Mouse (Mus musculus): ENCODE data around the gene Slc5a11. TPM values are rescaled to one million over a fixed set of nuclear protein-coding genes. Genes with fewer than 3 reads are reported as not detected.

The Slc5a11 gene
- polyA plus RNA-seq, 1 experiment from 2014 or later: 0.50 TPM

DNA sequence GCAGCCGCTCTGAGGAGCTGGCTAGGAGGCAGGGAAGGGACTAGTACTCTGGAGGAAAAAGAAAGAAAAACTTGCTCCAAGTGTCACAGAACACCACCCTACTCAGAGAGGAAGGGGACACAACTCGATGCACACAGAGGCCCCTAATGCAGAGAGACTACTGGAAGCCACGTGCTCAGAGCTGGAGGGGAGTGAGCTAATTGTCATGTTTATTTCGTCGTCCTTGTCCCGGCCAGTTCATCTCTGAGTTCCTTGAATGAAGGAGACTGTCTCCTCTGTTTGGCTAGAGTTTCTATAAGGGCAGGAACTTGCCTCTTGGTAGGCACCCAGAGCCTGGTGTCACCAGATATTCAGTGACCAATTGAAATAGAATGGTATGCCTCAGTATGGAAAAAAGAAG is 36.8 kb downstream of the Slc5a11 start:
- WGBS: 44% methylated on average over 6 of the region's 6 CpGs
- H3K4me1 ChIP-seq (ENCODE audit: control insufficient read depth, insufficient read depth, low read depth, low read length): no peaks in the 10 kb centered on the region
- no peak overlapping the region for H3K4me2 ChIP-seq (ENCODE audit: low read length)
- H3K9ac ChIP-seq (ENCODE audit: low read depth, low read length): no peak overlapping the region
- ATAC-seq: no peak
- H3K9me3 ChIP-seq (ENCODE audit: control insufficient read depth, low read length): no peaks in the 10 kb centered on the region
- H3K4me3 ChIP-seq (ENCODE audit: low read length): no peak overlapping the region
- no peaks in the 10 kb centered on the region for H3K36me3 ChIP-seq (ENCODE audit: control insufficient read depth, insufficient read depth, low read length)
- no peaks in the 10 kb centered on the region for H3K27me3 ChIP-seq (replicated peaks; ENCODE audit: control insufficient read depth, insufficient read depth, low read length)
- no peak overlapping the region for H3K27ac ChIP-seq (ENCODE audit: low read depth, low read length)

DNA sequence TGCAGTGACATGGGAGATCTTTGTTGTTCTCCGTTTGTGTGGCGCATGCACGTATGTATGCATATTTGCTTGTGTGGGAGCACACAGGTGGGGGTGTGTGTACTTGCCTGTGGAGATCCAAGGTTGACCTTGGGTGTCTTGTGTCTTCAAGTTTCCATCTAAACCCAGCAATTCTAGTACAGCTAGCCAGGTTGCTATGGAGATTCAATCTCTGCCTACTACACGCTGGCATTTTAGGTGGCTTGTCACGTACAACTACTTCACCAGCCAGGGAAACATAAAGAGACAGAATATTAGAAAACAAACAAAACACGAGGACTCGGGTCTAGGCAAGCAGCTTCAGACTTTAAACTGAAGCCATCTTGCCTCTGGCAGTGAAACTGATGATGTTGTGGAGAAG is 38.8 kb downstream of the Slc5a11 start:
- Histone ChIP-seq H3K9me3 (ENCODE audit: control insufficient read depth, low read length) (no peaks in the 10 kb centered on the region), H3K4me2 (ENCODE audit: low read length) (no peak overlapping the region), H3K4me1 (ENCODE audit: control insufficient read depth, insufficient read depth, low read depth, low read length) (no peaks in the 10 kb centered on the region), H3K4me3 (ENCODE audit: low read length) (no peak overlapping the region), H3K27me3 (replicated peaks; ENCODE audit: control insufficient read depth, insufficient read depth, low read length) (no peaks in the 10 kb centered on the region), H3K9ac (ENCODE audit: low read depth, low read length) (no peak overlapping the region), H3K27ac (ENCODE audit: low read depth, low read length) (no peak overlapping the region; the same call in 1 of the 2 replicates), H3K36me3 (ENCODE audit: control insufficient read depth, insufficient read depth, low read length) (no peaks in the 10 kb centered on the region)
- WGBS: 66% methylated on average over 7 of the region's 7 CpGs
- ATAC-seq: peak; percentile 52; the same call in 1 of the 2 replicates

DNA sequence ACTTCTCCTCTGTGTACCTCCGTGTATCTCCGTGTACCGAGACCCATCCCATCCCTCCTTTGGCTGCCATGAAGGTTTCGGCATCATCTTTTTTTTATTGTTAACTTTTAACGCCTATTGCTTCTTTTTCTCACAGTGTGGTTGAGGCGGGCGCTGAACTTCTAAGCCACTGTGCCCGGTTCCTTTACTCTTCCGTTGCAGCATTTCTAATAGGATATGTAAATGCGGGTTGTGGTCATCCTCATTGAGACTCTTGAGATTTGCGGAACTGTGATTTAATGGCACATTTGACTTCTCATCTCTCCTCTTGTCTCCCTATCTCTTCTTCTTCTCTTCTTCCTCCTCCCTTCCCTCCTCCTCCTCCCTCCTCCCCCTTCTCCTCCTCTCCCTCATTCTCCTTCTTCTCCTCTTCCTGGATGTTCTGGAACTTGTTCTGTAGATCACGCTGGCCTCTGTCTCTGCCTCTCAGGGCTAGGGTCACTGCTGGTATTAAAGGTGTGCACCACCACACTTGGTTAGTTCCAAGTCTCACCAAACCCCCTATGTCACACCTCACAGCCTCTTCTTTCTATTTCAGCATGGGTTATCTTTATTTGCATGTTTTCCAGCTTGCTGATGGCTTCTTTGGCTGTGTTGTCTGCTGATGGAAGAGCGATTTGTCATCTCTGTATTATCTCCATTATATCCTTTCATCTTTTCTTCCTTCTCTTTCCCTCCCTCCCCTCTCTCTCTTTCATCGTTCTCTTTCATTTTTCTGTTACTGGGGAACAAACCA is 39.8 kb downstream of the Slc5a11 start:
- Histone ChIP-seq H3K36me3 (ENCODE audit: control insufficient read depth, insufficient read depth, low read length) (no peaks in the 10 kb centered on the region), H3K27ac (ENCODE audit: low read depth, low read length) (no peak overlapping the region), H3K4me2 (ENCODE audit: low read length) (no peak overlapping the region), H3K27me3 (replicated peaks; ENCODE audit: control insufficient read depth, insufficient read depth, low read length) (no peaks in the 10 kb centered on the region), H3K4me3 (ENCODE audit: low read length) (no peak overlapping the region), H3K4me1 (ENCODE audit: control insufficient read depth, insufficient read depth, low read depth, low read length) (no peaks in the 10 kb centered on the region), H3K9ac (ENCODE audit: low read depth, low read length) (no peak overlapping the region), H3K9me3 (ENCODE audit: control insufficient read depth, low read length) (no peaks in the 10 kb centered on the region)
- no peak for ATAC-seq
- WGBS: 90% methylated on average over 14 of the region's 14 CpGs

DNA sequence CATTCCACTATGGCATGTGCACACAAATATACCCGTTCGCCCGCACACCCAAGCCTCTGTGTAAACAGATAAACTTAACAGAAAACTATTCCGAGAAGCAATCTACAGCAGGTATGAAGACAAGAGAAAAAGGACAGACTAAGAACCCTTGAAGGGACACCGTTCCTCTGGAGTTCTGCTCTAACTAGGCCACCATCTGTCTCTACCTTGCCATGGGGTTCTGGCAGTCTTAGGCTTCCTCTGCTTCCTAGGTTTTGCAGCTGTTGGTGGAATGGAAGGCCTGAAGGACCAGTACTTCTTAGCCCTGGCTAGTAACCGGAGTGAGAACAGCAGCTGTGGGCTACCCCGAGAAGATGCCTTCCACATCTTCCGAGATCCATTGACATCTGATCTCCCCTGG is 43.5 kb downstream of the Slc5a11 start:
- no peak for ATAC-seq
- 92% methylated on average over 8 of the region's 8 CpGs for WGBS
- Histone ChIP-seq H3K4me3 (ENCODE audit: low read length) (no peak overlapping the region), H3K27me3 (replicated peaks; ENCODE audit: control insufficient read depth, insufficient read depth, low read length) (no peaks in the 10 kb centered on the region), H3K36me3 (ENCODE audit: control insufficient read depth, insufficient read depth, low read length) (no peaks in the 10 kb centered on the region), H3K9me3 (ENCODE audit: control insufficient read depth, low read length) (no peaks in the 10 kb centered on the region), H3K27ac (ENCODE audit: low read depth, low read length) (no peak overlapping the region), H3K4me2 (ENCODE audit: low read length) (no peak overlapping the region), H3K9ac (ENCODE audit: low read depth, low read length) (no peak overlapping the region), H3K4me1 (ENCODE audit: control insufficient read depth, insufficient read depth, low read depth, low read length) (no peaks in the 10 kb centered on the region)

DNA sequence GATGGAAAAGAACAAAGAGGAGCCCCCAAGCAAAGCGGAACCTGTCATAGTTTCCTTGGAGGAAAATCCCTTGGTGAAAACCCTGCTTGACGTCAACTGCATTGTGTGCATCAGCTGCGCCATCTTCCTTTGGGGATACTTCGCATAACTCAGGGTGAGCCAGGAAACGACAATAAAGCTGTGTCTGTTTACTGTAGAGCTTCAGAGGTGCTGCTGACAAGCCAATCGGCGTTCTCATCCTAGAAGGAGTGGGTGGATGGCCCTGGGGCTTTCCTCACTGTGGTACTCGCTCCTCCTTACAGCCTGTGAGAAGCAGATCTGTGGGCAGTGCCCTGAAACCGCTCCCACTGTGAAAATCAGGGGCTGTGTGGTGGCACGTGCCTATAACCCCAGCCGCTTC is 58.5 kb downstream of the Slc5a11 start:
- Histone ChIP-seq H3K4me2 (ENCODE audit: low read length) (no peak overlapping the region), H3K27ac (ENCODE audit: low read depth, low read length) (no peak overlapping the region), H3K9me3 (ENCODE audit: control insufficient read depth, low read length) (no peaks in the 10 kb centered on the region), H3K4me3 (ENCODE audit: low read length) (no peak overlapping the region), H3K9ac (ENCODE audit: low read depth, low read length) (no peak overlapping the region), H3K27me3 (replicated peaks; ENCODE audit: control insufficient read depth, insufficient read depth, low read length) (no peaks in the 10 kb centered on the region), H3K4me1 (ENCODE audit: control insufficient read depth, insufficient read depth, low read depth, low read length) (no peaks in the 10 kb centered on the region), H3K36me3 (ENCODE audit: control insufficient read depth, insufficient read depth, low read length) (no peaks in the 10 kb centered on the region)
- 0 out of 2 replicates have a peak, but pooled peaks have one; percentile 14 for ATAC-seq
- WGBS: 49% methylated on average over 11 of the region's 11 CpGs

DNA sequence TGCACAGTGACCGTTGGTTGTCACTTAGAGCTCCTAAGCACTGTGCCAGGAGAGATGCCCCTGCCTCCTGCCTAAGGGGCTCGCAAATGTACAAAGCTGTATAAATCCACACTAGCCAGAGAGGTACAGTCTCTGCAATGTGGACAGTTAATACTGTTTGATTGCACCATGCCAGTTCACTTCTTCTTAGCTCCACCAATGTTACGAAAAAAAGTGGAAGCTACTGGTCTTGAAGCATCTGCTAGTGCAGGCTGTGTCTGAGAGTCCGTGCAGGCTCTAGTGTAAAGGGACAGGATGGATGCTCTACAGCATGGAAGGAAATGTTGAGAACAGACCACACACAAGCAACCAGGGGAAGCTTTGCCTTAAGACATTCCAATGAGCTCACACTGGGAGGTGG is 62.0 kb downstream of the Slc5a11 start:
- Histone ChIP-seq H3K4me2 (ENCODE audit: low read length) (no peak overlapping the region), H3K4me1 (ENCODE audit: control insufficient read depth, insufficient read depth, low read depth, low read length) (no peaks in the 10 kb centered on the region), H3K9me3 (ENCODE audit: control insufficient read depth, low read length) (no peaks in the 10 kb centered on the region), H3K27me3 (replicated peaks; ENCODE audit: control insufficient read depth, insufficient read depth, low read length) (no peaks in the 10 kb centered on the region), H3K4me3 (ENCODE audit: low read length) (no peak overlapping the region), H3K9ac (ENCODE audit: low read depth, low read length) (no peak overlapping the region), H3K27ac (ENCODE audit: low read depth, low read length) (no peak overlapping the region), H3K36me3 (ENCODE audit: control insufficient read depth, insufficient read depth, low read length) (peaks cover 5% of the 10 kb centered on the region; the same call in 1 of the 2 replicates)
- ATAC-seq: no peak
- WGBS: 88% methylated on average over 4 of the region's 4 CpGs

DNA sequence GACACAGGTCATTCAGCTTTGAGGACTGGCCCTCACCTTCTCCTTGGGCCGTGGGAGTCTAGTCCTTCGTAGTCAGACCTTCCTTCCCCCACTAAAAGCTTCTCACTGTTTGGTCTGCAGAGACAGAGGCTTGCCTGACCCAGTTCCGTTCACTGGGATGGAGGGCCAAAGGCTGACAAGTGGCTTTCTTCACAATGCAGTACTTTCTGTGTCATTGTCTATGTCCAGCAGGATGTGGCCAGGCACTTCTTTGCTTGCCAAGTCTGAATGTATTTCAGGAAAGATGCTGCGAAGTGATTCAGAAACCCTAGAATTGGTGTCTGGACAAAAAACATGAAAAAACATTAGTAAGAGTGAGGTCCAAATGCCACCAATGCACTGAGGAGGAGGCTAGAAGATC is 65.2 kb downstream of the Slc5a11 start:
- WGBS: 85% methylated on average over 4 of the region's 4 CpGs
- Histone ChIP-seq H3K4me3 (ENCODE audit: low read length) (no peak overlapping the region), H3K36me3 (ENCODE audit: control insufficient read depth, insufficient read depth, low read length) (peaks cover 5% of the 10 kb centered on the region; the same call in 1 of the 2 replicates), H3K27me3 (replicated peaks; ENCODE audit: control insufficient read depth, insufficient read depth, low read length) (no peaks in the 10 kb centered on the region), H3K9ac (ENCODE audit: low read depth, low read length) (no peak overlapping the region), H3K4me2 (ENCODE audit: low read length) (no peak overlapping the region), H3K4me1 (ENCODE audit: control insufficient read depth, insufficient read depth, low read depth, low read length) (no peaks in the 10 kb centered on the region), H3K9me3 (ENCODE audit: control insufficient read depth, low read length) (no peaks in the 10 kb centered on the region), H3K27ac (ENCODE audit: low read depth, low read length) (no peak overlapping the region)
- peak; percentile 42; the same call in 1 of the 2 replicates for ATAC-seq

DNA sequence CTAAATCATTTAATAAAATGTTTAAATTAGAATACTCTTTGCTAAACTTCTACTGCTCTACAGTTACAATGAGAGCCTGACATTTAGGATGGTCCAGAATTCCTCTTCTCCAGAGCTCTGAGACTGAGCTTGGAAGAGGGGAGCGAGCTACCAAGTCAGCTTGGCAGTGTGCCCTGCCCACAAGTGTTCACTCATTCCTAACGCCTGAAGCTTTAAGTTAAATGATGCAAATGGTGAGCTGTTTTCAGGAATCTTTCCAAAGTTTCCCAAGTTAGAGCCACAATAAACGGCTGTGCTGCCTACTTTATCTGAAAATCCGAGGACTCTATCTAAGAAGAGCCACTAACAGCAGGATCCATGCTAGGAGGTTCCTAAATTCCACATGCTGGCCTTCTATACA is 69.2 kb downstream of the Slc5a11 start:
- 61% methylated on average over 4 of the region's 4 CpGs for WGBS
- H3K27ac ChIP-seq (ENCODE audit: low read depth, low read length): no peak overlapping the region
- ATAC-seq: no peak
- no peak overlapping the region for H3K4me2 ChIP-seq (ENCODE audit: low read length)
- no peak overlapping the region for H3K9ac ChIP-seq (ENCODE audit: low read depth, low read length)
- H3K4me3 ChIP-seq (ENCODE audit: low read length): no peak overlapping the region
- no peaks in the 10 kb centered on the region for H3K27me3 ChIP-seq (replicated peaks; ENCODE audit: control insufficient read depth, insufficient read depth, low read length)
- H3K36me3 ChIP-seq (ENCODE audit: control insufficient read depth, insufficient read depth, low read length): 0 out of 2 replicates have a peak, but pooled peaks cover 7% of the 10 kb centered on the region
- no peaks in the 10 kb centered on the region for H3K4me1 ChIP-seq (ENCODE audit: control insufficient read depth, insufficient read depth, low read depth, low read length)
- no peaks in the 10 kb centered on the region for H3K9me3 ChIP-seq (ENCODE audit: control insufficient read depth, low read length)

DNA sequence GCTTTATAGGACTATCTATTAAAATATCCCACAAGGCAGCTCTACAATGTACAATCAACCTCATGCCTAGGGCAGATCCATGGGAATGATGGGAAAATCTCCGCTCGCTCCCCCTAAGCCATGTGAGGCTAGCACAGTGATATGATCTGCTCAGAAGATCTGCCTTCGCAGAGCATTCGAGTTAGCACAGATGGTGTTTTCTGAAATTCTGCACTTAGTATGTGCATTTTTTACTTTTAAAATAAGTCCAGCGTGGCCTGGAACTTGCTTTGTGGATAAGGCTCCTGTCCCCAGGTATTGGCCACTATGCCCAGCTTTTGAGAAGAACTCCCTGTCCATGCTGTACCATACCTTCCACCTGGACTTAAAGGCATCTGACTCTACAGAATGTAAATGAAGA is 71.3 kb downstream of the Slc5a11 start:
- Histone ChIP-seq H3K9ac (ENCODE audit: low read depth, low read length) (no peak overlapping the region), H3K36me3 (ENCODE audit: control insufficient read depth, insufficient read depth, low read length) (0 out of 2 replicates have a peak, but pooled peaks cover 7% of the 10 kb centered on the region), H3K27ac (ENCODE audit: low read depth, low read length) (no peak overlapping the region), H3K4me2 (ENCODE audit: low read length) (no peak overlapping the region), H3K27me3 (replicated peaks; ENCODE audit: control insufficient read depth, insufficient read depth, low read length) (no peaks in the 10 kb centered on the region), H3K4me1 (ENCODE audit: control insufficient read depth, insufficient read depth, low read depth, low read length) (no peaks in the 10 kb centered on the region), H3K9me3 (ENCODE audit: control insufficient read depth, low read length) (no peaks in the 10 kb centered on the region), H3K4me3 (ENCODE audit: low read length) (no peak overlapping the region)
- no peak for ATAC-seq
- 96% methylated on average over 5 of the region's 5 CpGs for WGBS
